Mouse (Mus musculus) heart, embryonic 12.5 days (tissue): ENCODE measurements around the gene C2cd5. TPM values are rescaled to one million over a fixed set of nuclear protein-coding genes. Genes with fewer than 3 reads are reported as not detected.

ENCODE experiments used
- ATAC-seq: fragments of 200-750 bp; cut with Nextera tagmentation; 2 replicates; pipeline ENCODE4 v1.8.0; 2017; ENCODE audit warnings: moderate TSS enrichment, moderate library complexity; ENCODE audit not compliant: insufficient number of reproducible peaks, low FRiP score
- H3K27ac ChIP-seq: fragments of 300-500 bp; sonication (generic); 2 replicates; pipeline ENCODE4 v1.5.1; 2016; ENCODE audit warnings: mild to moderate bottlenecking, moderate library complexity; ENCODE audit not compliant: poor library complexity, severe bottlenecking
- H3K27me3 ChIP-seq: fragments of 300-500 bp; sonication (generic); replicated peaks from 2 replicates; pipeline ENCODE4 v1.6.1; 2016; ENCODE audit warnings: mild to moderate bottlenecking, moderate library complexity
- H3K36me3 ChIP-seq: fragments of 300-500 bp; sonication (generic); 2 replicates; pipeline ENCODE4 v1.6.1; 2016; ENCODE audit warnings: mild to moderate bottlenecking, moderate library complexity
- H3K4me1 ChIP-seq: fragments of 300-500 bp; sonication (generic); replicated peaks from 2 replicates; pipeline ENCODE4 v1.6.1; 2016; ENCODE audit warnings: mild to moderate bottlenecking
- H3K4me2 ChIP-seq: fragments of 300-500 bp; sonication (generic); 2 replicates; pipeline ENCODE4 v1.6.1; 2016; ENCODE audit warnings: mild to moderate bottlenecking, moderate library complexity
- H3K4me3 ChIP-seq: fragments of 300-500 bp; sonication (generic); 2 replicates; pipeline ENCODE4 v1.5.1; 2016; ENCODE audit warnings: mild to moderate bottlenecking
- H3K9ac ChIP-seq: fragments of 300-500 bp; sonication (generic); 2 replicates; pipeline ENCODE4 v1.6.1; 2016; ENCODE audit warnings: mild to moderate bottlenecking, moderate library complexity
- H3K9me3 ChIP-seq: fragments of 300-500 bp; sonication (generic); replicated peaks from 2 replicates; pipeline ENCODE4 v1.6.1; 2016; ENCODE audit warnings: mild to moderate bottlenecking, moderate library complexity
- WGBS: fragments of 180-500 bp; shearing (Covaris S2); methylation state at CpG from one replicate; pipeline ENCODE4 v1.1.7; 2016; 5-methylcytosine and 5-hydroxymethylcytosine counted together
- polyA plus RNA-seq: library from polyadenylated mRNA; unstranded; fragments of >200 nt; fragmentation: Nextera tagmentation; extraction: Ambion mirVana; gene quantifications from 2 replicates; pipeline ENCODE4 v1.2.1, GENCODE M21; 2016

The C2cd5 gene
- polyA plus RNA-seq, 1 experiment from 2014 or later = 25.1 TPM

GRCm38 (mm10) chr6:143115505-143115904 lies 15.6 kb upstream of the C2cd5 start:
- H3K9me3 ChIP-seq = 0 out of 2 replicates have a peak, but pooled peaks cover 6% of the 10 kb centered on the region
- H3K27me3 ChIP-seq = no peaks in the 10 kb centered on the region
- H3K27ac ChIP-seq = peak overlapping the region; percentile 34; the same call in 1 of the 2 replicates
- no peak overlapping the region for H3K9ac ChIP-seq
- no peak overlapping the region for H3K4me2 ChIP-seq
- H3K4me1 ChIP-seq = peaks cover 13% of the 10 kb centered on the region
- H3K36me3 ChIP-seq = no peaks in the 10 kb centered on the region
- 71% methylated on average over 5 of the region's 5 CpGs for WGBS
- peak; percentile 15; the same call in 1 of the 2 replicates for ATAC-seq
- H3K4me3 ChIP-seq = no peak overlapping the region

- WGBS = 26% methylated on average over 9 of the region's 9 CpGs
- Histone ChIP-seq H3K27ac (peak overlapping the region; percentile 34), H3K4me3 (no peak overlapping the region), H3K4me1 (peaks cover 13% of the 10 kb centered on the region), H3K27me3 (no peaks in the 10 kb centered on the region), H3K4me2 (no peak overlapping the region), H3K9me3 (0 out of 2 replicates have a peak, but pooled peaks cover 3% of the 10 kb centered on the region), H3K9ac (no peak overlapping the region), H3K36me3 (no peaks in the 10 kb centered on the region)
- ATAC-seq = peak; percentile 87
Observed at GRCm38 (mm10) chr6:143115011-143115445, 15.1 kb upstream of the C2cd5 start.

DNA sequence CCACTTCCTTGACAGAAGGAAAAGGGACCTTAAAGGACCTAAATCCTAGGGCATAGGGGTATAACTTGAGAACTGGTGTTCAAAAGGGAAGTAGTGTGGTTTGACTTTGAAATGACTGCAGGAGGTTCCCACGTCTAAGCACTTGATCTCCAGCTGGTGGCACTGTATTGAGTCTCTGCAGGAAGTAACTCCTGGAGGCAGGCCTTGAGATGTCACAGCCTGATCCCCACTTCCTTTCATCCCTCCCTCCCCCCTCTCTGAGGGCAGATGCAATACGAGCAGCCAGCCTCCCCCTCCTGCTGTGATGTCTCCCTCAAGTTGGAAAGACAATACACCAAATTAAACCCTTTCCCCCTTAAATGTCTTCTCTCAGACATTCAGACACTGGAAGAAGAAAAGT lies 14.6 kb upstream of the C2cd5 start:
- H3K4me3 ChIP-seq = no peak overlapping the region
- no peak for ATAC-seq
- H3K4me1 ChIP-seq = peaks cover 14% of the 10 kb centered on the region
- no peaks in the 10 kb centered on the region for H3K9me3 ChIP-seq
- H3K4me2 ChIP-seq = no peak overlapping the region
- 30% methylated on average over 2 of the region's 2 CpGs for WGBS
- H3K36me3 ChIP-seq = no peaks in the 10 kb centered on the region
- H3K27ac ChIP-seq = peak overlapping the region; percentile 34; the same call in 1 of the 2 replicates
- H3K27me3 ChIP-seq = no peaks in the 10 kb centered on the region
- H3K9ac ChIP-seq = no peak overlapping the region

- H3K36me3 ChIP-seq = no peaks in the 10 kb centered on the region
- H3K27ac ChIP-seq = no peak overlapping the region
- WGBS = 81% methylated on average over 7 of the region's 7 CpGs
- peaks cover 15% of the 10 kb centered on the region for H3K4me1 ChIP-seq
- H3K9ac ChIP-seq = no peak overlapping the region
- H3K4me3 ChIP-seq = no peak overlapping the region
- H3K9me3 ChIP-seq = no peaks in the 10 kb centered on the region
- no peak for ATAC-seq
- no peak overlapping the region for H3K4me2 ChIP-seq
- H3K27me3 ChIP-seq = no peaks in the 10 kb centered on the region
Observed at GRCm38 (mm10) chr6:143110371-143110770, 10.4 kb upstream of the C2cd5 start.

- H3K9me3 ChIP-seq = no peaks in the 10 kb centered on the region
- no peak overlapping the region for H3K9ac ChIP-seq
- no peaks in the 10 kb centered on the region for H3K36me3 ChIP-seq
- H3K4me2 ChIP-seq = no peak overlapping the region
- H3K4me3 ChIP-seq = no peak overlapping the region
- no peak for ATAC-seq
- WGBS = 70% methylated on average over 16 of the region's 16 CpGs
- H3K27ac ChIP-seq = no peak overlapping the region
- peaks cover 9% of the 10 kb centered on the region for H3K4me1 ChIP-seq
- H3K27me3 ChIP-seq = no peaks in the 10 kb centered on the region
Observed at GRCm38 (mm10) chr6:143109622-143110218, 9.8 kb upstream of the C2cd5 start.

- Histone ChIP-seq H3K27me3 (no peaks in the 10 kb centered on the region), H3K4me3 (no peak overlapping the region), H3K27ac (no peak overlapping the region), H3K9me3 (0 out of 2 replicates have a peak, but pooled peaks cover 2% of the 10 kb centered on the region), H3K36me3 (no peaks in the 10 kb centered on the region), H3K4me1 (0 out of 2 replicates have a peak, but pooled peaks cover 3% of the 10 kb centered on the region), H3K9ac (no peak overlapping the region), H3K4me2 (no peak overlapping the region)
- 81% methylated on average over 13 of the region's 13 CpGs for WGBS
- ATAC-seq = no peak
Observed at GRCm38 (mm10) chr6:143108031-143108430, 8.1 kb upstream of the C2cd5 start.

DNA sequence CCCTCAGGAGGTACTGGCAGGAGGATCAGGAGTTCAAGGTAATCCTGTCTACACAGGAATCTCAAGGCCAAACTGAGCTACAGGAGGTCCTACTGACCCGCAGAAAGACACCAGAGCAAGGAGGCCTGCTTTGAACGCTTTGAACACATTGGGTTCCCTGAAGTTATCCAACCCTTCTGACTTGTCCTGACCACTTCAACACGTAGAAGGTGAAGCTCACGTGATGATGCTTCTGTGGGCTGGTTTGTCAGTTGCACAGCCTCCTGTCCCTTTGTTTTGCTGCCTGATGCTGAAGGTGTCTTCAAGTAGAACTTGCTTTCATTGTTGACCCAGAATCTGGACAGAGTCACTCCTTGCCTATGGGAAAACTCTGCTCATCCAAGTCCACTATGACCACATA lies 7.7 kb upstream of the C2cd5 start:
- Histone ChIP-seq H3K36me3 (no peaks in the 10 kb centered on the region), H3K4me1 (0 out of 2 replicates have a peak, but pooled peaks cover 3% of the 10 kb centered on the region), H3K27ac (no peak overlapping the region), H3K9ac (no peak overlapping the region), H3K9me3 (0 out of 2 replicates have a peak, but pooled peaks cover 2% of the 10 kb centered on the region), H3K27me3 (no peaks in the 10 kb centered on the region), H3K4me3 (no peak overlapping the region), H3K4me2 (no peak overlapping the region)
- no peak for ATAC-seq
- WGBS = 83% methylated on average over 4 of the region's 4 CpGs

- Histone ChIP-seq H3K27ac (no peak overlapping the region), H3K36me3 (no peaks in the 10 kb centered on the region), H3K4me2 (no peak overlapping the region), H3K27me3 (no peaks in the 10 kb centered on the region), H3K9ac (no peak overlapping the region), H3K4me3 (no peak overlapping the region), H3K9me3 (0 out of 2 replicates have a peak, but pooled peaks cover 2% of the 10 kb centered on the region), H3K4me1 (0 out of 2 replicates have a peak, but pooled peaks cover 3% of the 10 kb centered on the region)
- ATAC-seq = no peak
- WGBS = 72% methylated on average over 3 of the region's 3 CpGs
Observed at GRCm38 (mm10) chr6:143105766-143106165, 5.8 kb upstream of the C2cd5 start.

GRCm38 (mm10) chr6:143103981-143104680 lies 4.2 kb upstream of the C2cd5 start:
- no peak overlapping the region for H3K4me3 ChIP-seq
- 65% methylated on average over 7 of the region's 7 CpGs for WGBS
- H3K9me3 ChIP-seq = 0 out of 2 replicates have a peak, but pooled peaks cover 2% of the 10 kb centered on the region
- no peaks in the 10 kb centered on the region for H3K36me3 ChIP-seq
- no peak overlapping the region for H3K9ac ChIP-seq
- ATAC-seq = no peak
- H3K4me1 ChIP-seq = no peaks in the 10 kb centered on the region
- no peak overlapping the region for H3K27ac ChIP-seq
- no peak overlapping the region for H3K4me2 ChIP-seq
- no peaks in the 10 kb centered on the region for H3K27me3 ChIP-seq

- no peak overlapping the region for H3K27ac ChIP-seq
- peak overlapping the region; percentile 51; the same call in 1 of the 2 replicates for H3K9ac ChIP-seq
Observed at GRCm38 (mm10) chr6:143100478-143101115, 656 bp upstream of the C2cd5 start.

DNA sequence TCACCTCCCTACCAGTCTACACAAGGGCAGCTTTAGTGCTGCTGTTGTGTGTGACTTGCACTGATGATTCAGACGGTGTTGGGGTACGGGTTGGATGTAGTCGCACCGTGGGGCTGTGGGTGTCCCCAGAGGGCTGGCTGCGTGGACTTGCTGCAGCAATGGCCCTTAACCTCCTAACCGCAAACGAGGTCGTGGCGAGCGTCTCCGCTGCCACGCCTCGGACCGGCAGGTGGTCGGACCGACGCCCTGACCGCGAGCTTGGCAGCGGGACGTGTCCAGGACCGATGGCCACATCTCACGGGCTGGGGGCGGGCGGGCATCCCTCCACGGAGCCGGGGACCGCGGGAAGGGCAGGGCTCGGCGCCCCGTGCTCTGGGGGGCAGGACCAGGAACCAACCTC lies 660 bp downstream of the C2cd5 start:
- Histone ChIP-seq H3K4me3 (peak overlapping the region; percentile 88), H3K9ac (peak overlapping the region; percentile 85), H3K4me1 (peaks cover 4% of the 10 kb centered on the region; the same call in 1 of the 2 replicates), H3K36me3 (peaks cover 12% of the 10 kb centered on the region), H3K27ac (peak overlapping the region; percentile 89), H3K4me2 (peak overlapping the region; percentile 86), H3K9me3 (0 out of 2 replicates have a peak, but pooled peaks cover 2% of the 10 kb centered on the region), H3K27me3 (no peaks in the 10 kb centered on the region)
- WGBS = under 1% methylated on average over 32 of the region's 32 CpGs
- ATAC-seq = peak; percentile 67

More at GRCm38 (mm10) chr6:143100478-143101115, 656 bp upstream of the C2cd5 start:
- Histone ChIP-seq H3K4me3 (peak overlapping the region; percentile 88), H3K4me2 (peak overlapping the region; percentile 86), H3K9me3 (0 out of 2 replicates have a peak, but pooled peaks cover 2% of the 10 kb centered on the region), H3K36me3 (peaks cover 12% of the 10 kb centered on the region), H3K27me3 (no peaks in the 10 kb centered on the region), H3K4me1 (no peaks in the 10 kb centered on the region)
- ATAC-seq = no peak
- 48% methylated on average over 8 of the region's 8 CpGs for WGBS
